Mouse (Mus musculus): ENCODE data around the gene Fam163a. TPM values are rescaled to one million over a fixed set of nuclear protein-coding genes. Genes with fewer than 3 reads are reported as not detected.

Fam163a gene
- total and polyA plus RNA-seq, 3 experiments = not detected

DNA sequence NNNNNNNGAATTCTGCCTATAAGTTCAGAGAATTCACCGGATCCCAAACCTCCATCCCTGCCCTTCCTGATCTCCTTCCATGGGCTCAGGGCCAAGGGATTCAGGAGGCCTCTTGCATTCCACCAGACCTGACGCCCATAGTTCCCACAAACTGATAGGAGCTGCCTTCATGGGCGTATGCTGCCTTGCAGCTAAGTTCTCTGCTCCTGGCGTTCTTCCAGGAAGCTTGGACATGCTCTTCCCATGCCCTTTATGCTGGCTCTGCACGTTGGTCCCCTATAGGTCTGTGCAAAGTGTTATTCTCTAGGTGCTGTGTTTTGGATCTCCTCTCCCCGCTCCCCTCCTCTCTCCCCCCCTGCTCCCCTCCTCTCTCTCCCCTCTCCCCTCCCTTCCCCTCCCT is 36.1 kb downstream of the Fam163a start:
- Histone ChIP-seq H3K4me1 (ENCODE audit: control insufficient read depth in 1 of 2, insufficient read depth in 2 of 2, low read length in 2 of 2) (no peaks in the 10 kb centered on the region), H3K27ac (ENCODE audit: control insufficient read depth, low read depth, low read length) (no peak overlapping the region), H3K4me3 (ENCODE audit: control insufficient read depth in 1 of 2, insufficient read depth in 1 of 2, low read depth in 2 of 2, low read length in 2 of 2) (no peak overlapping the region), H3K36me3 (ENCODE audit: control insufficient read depth in 1 of 2, insufficient read depth in 2 of 2, low read length in 2 of 2) (no peaks in the 10 kb centered on the region), H3K27me3 (ENCODE audit: control insufficient read depth in 1 of 2, insufficient read depth in 2 of 2, low read length in 2 of 2) (peaks cover 2% of the 10 kb centered on the region in 2 experiments; a peak in 3 of 4 replicates), H3K79me2 (ENCODE audit: control insufficient read depth, insufficient read depth, low read length, poor library complexity) (no peaks in the 10 kb centered on the region), H3K9ac (ENCODE audit: control insufficient read depth, low read depth, low read length, poor library complexity, severe bottlenecking) (no peak overlapping the region), H3K9me3 (replicated peaks; ENCODE audit: insufficient read depth, low read length) (no peaks in the 10 kb centered on the region)
- TF ChIP-seq KAT2A (conservative IDR thresholded peaks at IDR 0.05; ENCODE audit: low read depth, low read length) = no peak
- TF ChIP-seq MAZ (IDR thresholded peaks at IDR 0.05; ENCODE audit: low read depth, low read length) = no peak
- TF ChIP-seq RCOR1 (IDR thresholded peaks at IDR 0.05; ENCODE audit: low read depth, low read length) = no peak
- DNase-seq (ENCODE audit: low read depth, low spot score) = peak; percentile 32

DNA sequence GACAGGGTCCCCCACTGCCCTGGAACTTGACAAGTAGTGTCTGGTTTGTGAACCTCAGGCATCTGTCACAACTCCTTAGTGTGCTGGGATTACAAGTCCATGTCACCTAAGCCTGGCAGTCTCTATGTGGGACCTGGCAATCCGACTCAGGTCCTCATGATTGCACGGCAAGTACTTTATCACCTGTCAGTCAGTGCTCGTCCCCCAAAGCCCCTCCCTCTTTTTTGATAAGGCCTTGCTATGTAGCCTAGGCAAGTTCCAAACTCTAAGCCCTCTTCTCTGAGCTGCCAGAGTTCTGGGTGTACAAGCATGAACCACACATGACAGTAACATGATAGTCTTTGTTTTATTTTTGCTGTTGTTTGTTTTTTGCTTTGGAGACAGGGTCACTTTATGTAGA is 88.1 kb downstream of the Fam163a start:
- Histone ChIP-seq H3K4me1 (ENCODE audit: control insufficient read depth in 1 of 2, insufficient read depth in 2 of 2, low read length in 2 of 2) (peaks cover 4 to 31% of the 10 kb centered on the region in 2 experiments; a peak in 3 of 4 replicates), H3K27me3 (ENCODE audit: control insufficient read depth in 1 of 2, insufficient read depth in 2 of 2, low read length in 2 of 2) (no peaks in the 10 kb centered on the region), H3K9ac (ENCODE audit: control insufficient read depth, low read depth, low read length, poor library complexity, severe bottlenecking) (no peak overlapping the region), H3K36me3 (ENCODE audit: control insufficient read depth in 1 of 2, insufficient read depth in 2 of 2, low read length in 2 of 2) (peaks cover 0 to 20% of the 10 kb centered on the region in 2 experiments; a peak in 2 of 4 replicates), H3K4me3 (ENCODE audit: control insufficient read depth in 1 of 2, insufficient read depth in 1 of 2, low read depth in 2 of 2, low read length in 2 of 2) (no peak overlapping the region), H3K9me3 (replicated peaks; ENCODE audit: insufficient read depth, low read length) (no peaks in the 10 kb centered on the region), H3K79me2 (ENCODE audit: control insufficient read depth, insufficient read depth, low read length, poor library complexity) (no peaks in the 10 kb centered on the region), H3K27ac (ENCODE audit: control insufficient read depth, low read depth, low read length) (no peak overlapping the region)
- TF ChIP-seq KAT2A (conservative IDR thresholded peaks at IDR 0.05; ENCODE audit: low read depth, low read length) = no peak
- TF ChIP-seq RCOR1 (IDR thresholded peaks at IDR 0.05; ENCODE audit: low read depth, low read length) = 0 out of 2 replicates have a peak, but pooled peaks have one; percentile 17
- TF ChIP-seq TCF12 (IDR thresholded peaks at IDR 0.05; ENCODE audit: low read depth, low read length) = no peak
- TF ChIP-seq E2F4 (IDR thresholded peaks at IDR 0.05; ENCODE audit: borderline replicate concordance, low read depth, low read length) = no peak
- TF ChIP-seq GATA1 (IDR thresholded peaks at IDR 0.05; ENCODE audit: low read depth, low read length) = peak; percentile 58
- TF ChIP-seq SIN3A (IDR thresholded peaks at IDR 0.05; ENCODE audit: low read length) = no peak
- DNase-seq (ENCODE audit: low read depth, low spot score) = peak; percentile 77

DNA sequence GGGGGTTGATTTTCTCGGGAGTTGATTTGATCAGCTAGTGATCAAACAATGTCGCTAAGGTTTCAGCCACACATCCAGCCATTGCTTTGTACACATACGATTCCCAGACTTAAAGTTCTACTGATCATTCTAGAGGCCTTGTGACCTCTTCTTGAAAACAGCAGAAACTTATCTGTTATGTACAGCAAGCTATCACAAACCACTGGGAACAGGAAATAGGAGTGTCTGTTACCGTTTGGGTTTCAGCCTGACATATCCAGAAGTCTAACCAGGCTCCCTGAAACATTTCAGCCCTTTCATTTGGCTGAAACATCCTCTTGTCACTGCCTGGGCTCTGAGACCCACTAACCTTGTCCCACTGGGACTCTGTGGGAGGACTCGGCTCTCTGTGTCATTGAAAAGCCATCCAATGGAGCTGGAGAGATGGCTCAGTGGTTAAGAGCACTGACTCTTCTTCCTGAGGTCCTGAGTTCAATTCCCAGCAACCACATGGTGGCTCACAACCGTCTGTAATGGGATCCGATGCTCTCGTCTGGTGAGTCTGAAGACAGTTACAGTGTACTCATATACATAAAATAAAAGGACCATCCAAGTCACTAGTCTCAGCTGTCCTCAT is 90.8 kb downstream of the Fam163a start:
- H3K4me1 ChIP-seq (ENCODE audit: control insufficient read depth in 1 of 2, insufficient read depth in 2 of 2, low read length in 2 of 2) = peaks cover 4 to 31% of the 10 kb centered on the region in 2 experiments; a peak in 3 of 4 replicates
- peak overlapping the region; percentile 45 for H3K9ac ChIP-seq (ENCODE audit: control insufficient read depth, low read depth, low read length, poor library complexity, severe bottlenecking)
- H3K36me3 ChIP-seq (ENCODE audit: control insufficient read depth in 1 of 2, insufficient read depth in 2 of 2, low read length in 2 of 2) = peaks cover 0 to 20% of the 10 kb centered on the region in 2 experiments; a peak in 2 of 4 replicates
- no peaks in the 10 kb centered on the region for H3K27me3 ChIP-seq (ENCODE audit: control insufficient read depth in 1 of 2, insufficient read depth in 2 of 2, low read length in 2 of 2)
- H3K79me2 ChIP-seq (ENCODE audit: control insufficient read depth, insufficient read depth, low read length, poor library complexity) = no peaks in the 10 kb centered on the region
- no peaks in the 10 kb centered on the region for H3K9me3 ChIP-seq (replicated peaks; ENCODE audit: insufficient read depth, low read length)
- peak overlapping the region; percentile 67 for H3K27ac ChIP-seq (ENCODE audit: control insufficient read depth, low read depth, low read length)
- peak overlapping the region in 1 of 2 experiments; percentile 7; a peak in 2 of 4 replicates for H3K4me3 ChIP-seq (ENCODE audit: control insufficient read depth in 1 of 2, insufficient read depth in 1 of 2, low read depth in 2 of 2, low read length in 2 of 2)
- TF ChIP-seq MAFK (IDR thresholded peaks at IDR 0.05; ENCODE audit: borderline replicate concordance, low read depth, low read length) (0 out of 2 replicates have a peak, but pooled peaks have one; percentile 21), TAL1 (IDR thresholded peaks at IDR 0.05; ENCODE audit: low read length) (peak; percentile 84), RCOR1 (IDR thresholded peaks at IDR 0.05; ENCODE audit: low read depth, low read length) (peak; percentile 61), RAD21 (IDR thresholded peaks at IDR 0.05; ENCODE audit: low read depth, low read length) (no peak), TBP (IDR thresholded peaks at IDR 0.05; ENCODE audit: low read depth, low read length) (peak; percentile 79), NELFE (IDR thresholded peaks at IDR 0.05; ENCODE audit: low read depth, low read length) (peak; percentile 38), ZC3H11A (IDR thresholded peaks at IDR 0.05; ENCODE audit: low read depth, low read length) (no peak), EP300 (IDR thresholded peaks at IDR 0.05; ENCODE audit: low read depth in 1 of 2, low read length in 2 of 2) (peak; percentile 91 to 95), TCF12 (IDR thresholded peaks at IDR 0.05; ENCODE audit: low read depth, low read length) (peak; percentile 90), MYB (IDR thresholded peaks at IDR 0.05; ENCODE audit: low read depth, low read length) (peak; percentile 61; the same call in 1 of the 2 replicates), MEF2A (IDR thresholded peaks at IDR 0.05; ENCODE audit: extremely low read depth, insufficient replicate concordance, low read depth, low read length, poor library complexity, severe bottlenecking) (no peak), MYC (IDR thresholded peaks at IDR 0.05; ENCODE audit: low read depth, low read length) (peak; percentile 68; the same call in 1 of the 2 replicates), UBTF (IDR thresholded peaks at IDR 0.05; ENCODE audit: borderline replicate concordance, insufficient read depth, low read depth, low read length) (no peak), USF2 (IDR thresholded peaks at IDR 0.05; ENCODE audit: borderline replicate concordance in 1 of 2, insufficient read depth in 1 of 2, low read depth in 1 of 2, low read length in 2 of 2) (no peak), USF1 (IDR thresholded peaks at IDR 0.05; ENCODE audit: low read depth, low read length) (peak; percentile 53), ETS1 (IDR thresholded peaks at IDR 0.05; ENCODE audit: low read depth, low read length) (peak; percentile 70; the same call in 1 of the 2 replicates), GATA1 (IDR thresholded peaks at IDR 0.05; ENCODE audit: low read depth, low read length) (peak; percentile 90), SIN3A (IDR thresholded peaks at IDR 0.05; ENCODE audit: low read length) (peak; percentile 51; the same call in 1 of the 2 replicates)
- DNase-seq (ENCODE audit: low read depth, low spot score) = peak; percentile 79
